Mouse (Mus musculus) lung, adult 2 months (tissue): ENCODE results near the gene Ces1c. TPM values are rescaled to one million over a fixed set of nuclear protein-coding genes. Genes with fewer than 3 reads are reported as not detected.

Experiments used
- DNase-seq: peaks from one replicate; pipeline ENCODE4 v3.0.0; 2022
- H3K4me1 ChIP-seq: fragments of 200-500 bp; 2 replicates; pipeline ENCODE4 v1.6.1; 2011; ENCODE audit warnings: low read length; ENCODE audit not compliant: control insufficient read depth, insufficient read depth
- H3K4me3 ChIP-seq: fragments of 200-500 bp; replicated peaks from 2 replicates; pipeline ENCODE3; 2011; ENCODE audit warnings: low read depth, mild to moderate bottlenecking, control low read depth, low read length; ENCODE audit errors: extremely low read depth
- CTCF ChIP-seq: fragments of 200-500 bp; IDR thresholded peaks from 2 replicates; pipeline ENCODE4 v1.5.1; 2011; ENCODE audit warnings: mild to moderate bottlenecking, low read length, control low read depth; ENCODE audit not compliant: insufficient read depth
- POLR2A ChIP-seq: fragments of 200-500 bp; IDR thresholded peaks from 2 replicates; pipeline ENCODE4 v1.6.1; 2011; ENCODE audit warnings: low read depth, mild to moderate bottlenecking, control low read depth, low read length, borderline replicate concordance; ENCODE audit errors: extremely low read depth
- WGBS: fragments of 180-500 bp; shearing (Covaris S2); methylation state at CpG from one replicate; pipeline ENCODE4 v1.1.7; 2018; 5-methylcytosine and 5-hydroxymethylcytosine counted together
- polyA plus RNA-seq: library from polyadenylated mRNA; depleted of rRNA; stranded (reverse); fragments of >200 nt; gene quantifications from 2 replicates; pipeline ENCODE4 v1.2.3, GENCODE M21; 2012

The Ces1c gene
- polyA plus RNA-seq, 1 experiment = 0.34 TPM

- no peak for DNase-seq
- TF ChIP-seq POLR2A (no peak), CTCF (no peak)
- 95% methylated on average over 2 of the region's 2 CpGs for WGBS
- H3K4me3 ChIP-seq = no peak overlapping the region
- H3K4me1 ChIP-seq = no peaks in the 10 kb centered on the region
These were observed 1.1 kb upstream of the Ces1c start for GRCm38 (mm10) chr8:93132196-93132595.

GRCm38 (mm10) chr8:93126476-93126875 lies 4.6 kb downstream of the Ces1c start:
- WGBS = 69% methylated on average over 2 of the region's 2 CpGs
- H3K4me3 ChIP-seq = no peak overlapping the region
- no peak for DNase-seq
- H3K4me1 ChIP-seq = no peaks in the 10 kb centered on the region
- TF ChIP-seq CTCF = no peak

- H3K4me1 ChIP-seq = no peaks in the 10 kb centered on the region
- no peak for TF ChIP-seq POLR2A
- TF ChIP-seq CTCF = no peak
- no peak for DNase-seq
- 93% methylated on average over 1 of the region's 1 CpGs for WGBS
- H3K4me3 ChIP-seq = no peak overlapping the region
These were observed 9.1 kb downstream of the Ces1c start for GRCm38 (mm10) chr8:93122005-93122404.

- H3K4me3 ChIP-seq = no peak overlapping the region
- peak; percentile 17 for DNase-seq
- TF ChIP-seq CTCF = no peak
- no peak for TF ChIP-seq POLR2A
- no peaks in the 10 kb centered on the region for H3K4me1 ChIP-seq
These were observed 35.7 kb downstream of the Ces1c start for GRCm38 (mm10) chr8:93095376-93095775.

GRCm38 (mm10) chr8:93091324-93091723 lies 39.8 kb downstream of the Ces1c start:
- TF ChIP-seq POLR2A (no peak), CTCF (no peak)
- H3K4me3 ChIP-seq = no peak overlapping the region
- H3K4me1 ChIP-seq = no peaks in the 10 kb centered on the region
- WGBS = 29% methylated on average over 1 of the region's 1 CpGs
- no peak for DNase-seq

GRCm38 (mm10) chr8:93088686-93089122 lies 42.4 kb downstream of the Ces1c start:
- TF ChIP-seq CTCF (no peak), POLR2A (no peak)
- WGBS = 2% methylated on average over 2 of the region's 2 CpGs
- no peak for DNase-seq
- H3K4me3 ChIP-seq = no peak overlapping the region
- no peaks in the 10 kb centered on the region for H3K4me1 ChIP-seq

GRCm38 (mm10) chr8:93088193-93088592 lies 42.9 kb downstream of the Ces1c start:
- H3K4me1 ChIP-seq = no peaks in the 10 kb centered on the region
- TF ChIP-seq CTCF (no peak), POLR2A (no peak)
- H3K4me3 ChIP-seq = no peak overlapping the region
- 26% methylated on average over 7 of the region's 7 CpGs for WGBS
- DNase-seq = no peak

- no peak for TF ChIP-seq POLR2A
- TF ChIP-seq CTCF = no peak
- H3K4me3 ChIP-seq = no peak within 1 kb of the TSS
- 37% methylated on average over 2 of the region's 2 CpGs for WGBS
- no peak for DNase-seq
- no peaks in the 10 kb centered on the region for H3K4me1 ChIP-seq
These were observed 51.2 kb downstream of the Ces1c start, which contains the start of gene Ces1b for GRCm38 (mm10) chr8:93079887-93080286. Ces1b (minus strand) TSS chr8:93080017.

GRCm38 (mm10) chr8:93075251-93075650 lies 55.8 kb downstream of the Ces1c start:
- TF ChIP-seq POLR2A = no peak
- no peak for TF ChIP-seq CTCF
- DNase-seq = no peak
- H3K4me3 ChIP-seq = no peak overlapping the region
- 77% methylated on average over 4 of the region's 4 CpGs for WGBS
- H3K4me1 ChIP-seq = no peaks in the 10 kb centered on the region

- WGBS = 66% methylated on average over 3 of the region's 3 CpGs
- no peaks in the 10 kb centered on the region for H3K4me1 ChIP-seq
- TF ChIP-seq POLR2A (no peak), CTCF (no peak)
- DNase-seq = no peak
- no peak overlapping the region for H3K4me3 ChIP-seq
These were observed 67.5 kb downstream of the Ces1c start for GRCm38 (mm10) chr8:93063416-93064117.
